Mouse (Mus musculus): ENCODE data around the gene 4930432M17Rik. TPM values are rescaled to one million over a fixed set of nuclear protein-coding genes. Genes with fewer than 3 reads are reported as not detected.

Gene 4930432M17Rik
- total and polyA plus RNA-seq, 2 experiments: not detected

- Histone ChIP-seq H3K9ac (ENCODE audit: low read depth, low read length) (no peak overlapping the region), H3K36me3 (ENCODE audit: control insufficient read depth, insufficient read depth, low read length) (no peaks in the 10 kb centered on the region), H3K4me3 (ENCODE audit: insufficient read depth, low read depth, low read length) (no peak overlapping the region), H3K4me1 (ENCODE audit: control insufficient read depth, insufficient read depth, low read length) (peaks cover 9% of the 10 kb centered on the region), H3K27me3 (ENCODE audit: control insufficient read depth, insufficient read depth, low read length) (no peaks in the 10 kb centered on the region), H3K79me2 (ENCODE audit: control insufficient read depth, insufficient read depth, low read length) (peaks cover 4% of the 10 kb centered on the region; the same call in 1 of the 2 replicates), H3K27ac (replicated peaks; ENCODE audit: insufficient read depth, low read depth, low read length) (no peak overlapping the region)
- 62% methylated on average over 14 of the region's 14 CpGs for WGBS
- DNase-seq (ENCODE audit: extremely low read depth, low read depth, low spot score): no peak
- TF ChIP-seq POLR2A (IDR thresholded peaks at IDR 0.05; ENCODE audit: extremely low read depth, insufficient read depth, low read length) (no peak), CTCF (IDR thresholded peaks at IDR 0.05; ENCODE audit: low read depth, low read length) (no peak)
Observed at GRCm38 (mm10) chr3:121720801-121721690, 50.5 kb downstream of the 4930432M17Rik start.

GRCm38 (mm10) chr3:121721691-121722070, 51.1 kb downstream of the 4930432M17Rik start:
- Histone ChIP-seq H3K79me2 (ENCODE audit: control insufficient read depth, insufficient read depth, low read length) (peaks cover 4% of the 10 kb centered on the region; the same call in 1 of the 2 replicates), H3K27me3 (ENCODE audit: control insufficient read depth, insufficient read depth, low read length) (no peaks in the 10 kb centered on the region), H3K4me1 (ENCODE audit: control insufficient read depth, insufficient read depth, low read length) (peaks cover 9% of the 10 kb centered on the region), H3K4me3 (ENCODE audit: insufficient read depth, low read depth, low read length) (no peak overlapping the region), H3K27ac (replicated peaks; ENCODE audit: insufficient read depth, low read depth, low read length) (no peak overlapping the region), H3K36me3 (ENCODE audit: control insufficient read depth, insufficient read depth, low read length) (no peaks in the 10 kb centered on the region), H3K9ac (ENCODE audit: low read depth, low read length) (no peak overlapping the region)
- no peak for TF ChIP-seq POLR2A (IDR thresholded peaks at IDR 0.05; ENCODE audit: extremely low read depth, insufficient read depth, low read length)
- TF ChIP-seq CTCF (IDR thresholded peaks at IDR 0.05; ENCODE audit: low read depth, low read length): no peak
- no peak for DNase-seq (ENCODE audit: extremely low read depth, low read depth, low spot score)
- 74% methylated on average over 7 of the region's 7 CpGs for WGBS

GRCm38 (mm10) chr3:121722971-121723844, 52.6 kb downstream of the 4930432M17Rik start, which contains the start of gene F3:
Gene F3, plus strand, starts transcription at chr3:121723537.
- Histone ChIP-seq H3K36me3 (ENCODE audit: control insufficient read depth, insufficient read depth, low read length) (no peaks in the 10 kb centered on the region), H3K4me1 (ENCODE audit: control insufficient read depth, insufficient read depth, low read length) (peaks cover 9% of the 10 kb centered on the region), H3K9ac (ENCODE audit: low read depth, low read length) (peak within 1 kb of the TSS; percentile 89), H3K4me3 (ENCODE audit: insufficient read depth, low read depth, low read length) (peak within 1 kb of the TSS; percentile 73), H3K79me2 (ENCODE audit: control insufficient read depth, insufficient read depth, low read length) (peaks cover 4% of the 10 kb centered on the region; the same call in 1 of the 2 replicates), H3K27me3 (ENCODE audit: control insufficient read depth, insufficient read depth, low read length) (no peaks in the 10 kb centered on the region), H3K27ac (replicated peaks; ENCODE audit: insufficient read depth, low read depth, low read length) (peak within 1 kb of the TSS; percentile 93)
- peak; percentile 94 for DNase-seq (ENCODE audit: extremely low read depth, low read depth, low spot score)
- TF ChIP-seq POLR2A (IDR thresholded peaks at IDR 0.05; ENCODE audit: extremely low read depth, insufficient read depth, low read length) (0 out of 2 replicates have a peak, but pooled peaks have one; percentile 49), CTCF (IDR thresholded peaks at IDR 0.05; ENCODE audit: low read depth, low read length) (peak; percentile 86)
- WGBS: 1% methylated on average over 73 of the region's 73 CpGs

- H3K4me1 ChIP-seq (ENCODE audit: control insufficient read depth, insufficient read depth, low read length): peaks cover 9% of the 10 kb centered on the region
- H3K4me3 ChIP-seq (ENCODE audit: insufficient read depth, low read depth, low read length): peak overlapping the region; percentile 73
- no peak for DNase-seq (ENCODE audit: extremely low read depth, low read depth, low spot score)
- H3K9ac ChIP-seq (ENCODE audit: low read depth, low read length): peak overlapping the region; percentile 89
- H3K79me2 ChIP-seq (ENCODE audit: control insufficient read depth, insufficient read depth, low read length): peaks cover 4% of the 10 kb centered on the region; the same call in 1 of the 2 replicates
- no peak overlapping the region for H3K27ac ChIP-seq (replicated peaks; ENCODE audit: insufficient read depth, low read depth, low read length)
- 10% methylated on average over 20 of the region's 20 CpGs for WGBS
- TF ChIP-seq POLR2A (IDR thresholded peaks at IDR 0.05; ENCODE audit: extremely low read depth, insufficient read depth, low read length): no peak
- no peak for TF ChIP-seq CTCF (IDR thresholded peaks at IDR 0.05; ENCODE audit: low read depth, low read length)
- no peaks in the 10 kb centered on the region for H3K36me3 ChIP-seq (ENCODE audit: control insufficient read depth, insufficient read depth, low read length)
- H3K27me3 ChIP-seq (ENCODE audit: control insufficient read depth, insufficient read depth, low read length): no peaks in the 10 kb centered on the region
Observed at GRCm38 (mm10) chr3:121723968-121724524, 53.5 kb downstream of the 4930432M17Rik start.

- TF ChIP-seq CTCF (IDR thresholded peaks at IDR 0.05; ENCODE audit: low read depth, low read length) (no peak), POLR2A (IDR thresholded peaks at IDR 0.05; ENCODE audit: extremely low read depth, insufficient read depth, low read length) (no peak)
- no peaks in the 10 kb centered on the region for H3K27me3 ChIP-seq (ENCODE audit: control insufficient read depth, insufficient read depth, low read length)
- H3K9ac ChIP-seq (ENCODE audit: low read depth, low read length): no peak overlapping the region
- no peak for DNase-seq (ENCODE audit: extremely low read depth, low read depth, low spot score)
- H3K4me3 ChIP-seq (ENCODE audit: insufficient read depth, low read depth, low read length): no peak overlapping the region
- H3K4me1 ChIP-seq (ENCODE audit: control insufficient read depth, insufficient read depth, low read length): peaks cover 9% of the 10 kb centered on the region
- H3K79me2 ChIP-seq (ENCODE audit: control insufficient read depth, insufficient read depth, low read length): peaks cover 4% of the 10 kb centered on the region; the same call in 1 of the 2 replicates
- WGBS: 58% methylated on average over 12 of the region's 12 CpGs
- no peak overlapping the region for H3K27ac ChIP-seq (replicated peaks; ENCODE audit: insufficient read depth, low read depth, low read length)
- H3K36me3 ChIP-seq (ENCODE audit: control insufficient read depth, insufficient read depth, low read length): no peaks in the 10 kb centered on the region
Observed at GRCm38 (mm10) chr3:121724553-121724952, 54.0 kb downstream of the 4930432M17Rik start.

All from liver, adult 2 months (tissue).